Mouse (Mus musculus) testis, postnatal 10 days (tissue): ENCODE measurements around the gene Tssc4.

Experiments
- DNase-seq: peaks from one replicate; pipeline ENCODE4 v3.0.0; 2021; ENCODE audit warnings: low spot score

The Tssc4 gene

GRCm38 (mm10) chr7:143069751-143070400 lies 827 bp downstream of the Tssc4 start:
- DNase-seq: no peak

DNA sequence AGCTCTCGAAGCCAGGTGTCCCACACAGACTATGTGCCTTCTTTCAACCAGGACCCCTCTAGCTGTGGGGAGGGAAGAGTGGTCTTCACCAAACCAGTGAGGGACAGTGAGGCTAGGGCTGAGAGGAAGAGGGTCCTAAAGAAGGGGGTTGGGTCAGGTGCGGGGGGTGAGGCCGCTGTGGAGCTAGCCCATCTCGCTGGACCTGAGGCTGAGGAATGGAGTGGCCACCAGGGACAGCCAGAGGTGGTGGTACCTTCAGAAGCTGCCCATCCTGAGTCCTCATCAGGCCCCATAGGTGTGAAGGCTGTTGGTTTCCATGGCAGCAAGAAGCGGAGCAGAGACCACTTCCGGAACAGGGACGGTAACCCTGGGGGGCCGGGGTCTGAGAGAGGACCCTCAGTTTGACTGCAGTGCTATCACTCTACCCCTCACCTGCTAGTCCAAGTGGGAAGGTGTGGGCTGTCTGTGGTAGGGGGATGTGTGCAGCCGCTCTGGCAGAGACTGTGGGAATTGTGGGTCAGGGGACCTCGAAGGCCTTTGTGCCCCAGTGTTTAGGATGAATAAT lies 1.5 kb downstream of the Tssc4 start:
- no peak for DNase-seq

DNA sequence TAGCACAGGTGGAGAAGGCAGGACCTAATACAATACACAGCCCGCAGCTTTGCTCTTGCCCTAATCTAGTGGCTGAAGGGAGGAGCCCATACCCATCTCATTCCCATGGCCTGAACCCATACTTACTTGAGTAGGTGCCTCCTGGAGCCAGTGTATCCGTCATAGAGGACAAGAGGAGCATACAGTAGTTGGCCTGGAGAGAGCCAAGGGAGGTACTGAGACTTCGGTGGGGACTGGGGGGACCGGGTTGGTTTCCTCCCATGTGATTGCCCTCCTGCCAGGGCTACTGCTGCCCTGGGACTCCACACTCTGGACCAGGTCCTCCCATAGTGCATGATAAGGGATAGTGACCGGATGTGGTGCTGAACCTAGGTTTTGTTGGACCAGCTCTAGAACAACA lies 3.6 kb downstream of the Tssc4 start:
- DNase-seq: no peak

GRCm38 (mm10) chr7:143073086-143073485 lies 4.0 kb downstream of the Tssc4 start:
- peak; percentile 68 for DNase-seq

DNA sequence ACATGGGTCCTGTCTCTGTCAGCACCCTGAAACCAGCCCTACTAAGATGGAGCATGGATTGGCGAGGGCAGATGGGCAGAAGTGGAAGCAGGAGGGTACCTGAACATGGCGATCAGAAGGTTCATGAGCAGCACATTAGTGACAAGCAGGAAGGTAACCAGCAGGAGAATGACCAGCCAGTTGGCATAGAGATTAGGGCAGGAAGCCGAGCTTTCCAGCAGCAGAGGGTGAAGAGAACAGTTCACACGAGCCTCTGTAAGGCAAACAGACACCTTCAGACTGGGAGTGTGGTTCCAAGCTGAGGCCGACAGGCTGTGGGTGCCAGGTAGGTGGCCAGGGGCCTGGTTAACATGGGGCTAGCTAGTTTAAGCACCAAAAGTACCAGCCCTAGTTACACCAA lies 6.3 kb downstream of the Tssc4 start:
- DNase-seq: no peak

- no peak for DNase-seq
Measured at GRCm38 (mm10) chr7:143077351-143077750, 8.3 kb downstream of the Tssc4 start.

DNA sequence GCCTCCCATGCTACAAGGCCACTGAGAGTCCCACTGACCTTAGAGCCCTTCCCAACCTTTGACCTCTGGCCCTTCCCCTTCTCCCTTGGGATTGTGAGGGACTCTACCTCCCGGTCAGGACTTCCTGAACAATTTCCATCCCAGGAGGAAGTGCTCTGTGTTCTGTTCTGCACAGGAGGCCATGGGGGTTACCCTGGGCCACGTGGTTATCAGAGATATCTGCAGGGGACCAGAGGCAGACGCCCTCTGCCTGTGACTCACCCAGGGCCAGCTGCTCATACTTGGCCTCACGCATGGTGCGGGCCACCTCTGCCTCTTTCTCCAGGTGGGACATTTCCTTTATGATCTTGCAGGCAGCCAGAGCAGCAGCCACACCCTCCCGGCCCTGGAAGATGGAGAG lies 13.0 kb downstream of the Tssc4 start:
- no peak for DNase-seq

- no peak for DNase-seq
Measured at GRCm38 (mm10) chr7:143083708-143084107, 14.7 kb downstream of the Tssc4 start.

- DNase-seq: peak; percentile 88
Measured at GRCm38 (mm10) chr7:143086366-143086765, 17.3 kb downstream of the Tssc4 start.

- DNase-seq: peak; percentile 79
Measured at GRCm38 (mm10) chr7:143087070-143087579, 18.1 kb downstream of the Tssc4 start.

DNA sequence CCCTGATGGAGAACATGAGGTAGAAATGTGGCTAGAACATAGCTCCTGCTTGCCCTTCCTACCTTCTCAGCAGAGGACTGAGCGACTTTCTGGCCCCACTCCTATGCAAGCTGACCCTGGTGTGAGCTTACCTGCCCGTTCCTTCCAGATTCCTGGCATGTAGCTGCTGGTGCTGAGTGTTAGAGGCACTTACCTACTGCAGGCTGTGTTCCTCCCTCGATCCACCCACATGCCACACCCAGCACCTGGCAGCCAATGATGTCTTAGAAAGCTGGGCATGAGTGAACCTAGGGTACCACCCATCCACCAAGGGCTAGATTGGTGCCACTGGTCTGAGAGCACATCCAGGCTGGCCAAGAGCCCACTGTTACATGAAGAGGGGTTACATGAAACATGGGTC lies 24.8 kb downstream of the Tssc4 start:
- DNase-seq: no peak

GRCm38 (mm10) chr7:143094592-143095553 lies 25.8 kb downstream of the Tssc4 start, which contains the start of gene Trpm5:
TSS of gene Trpm5 (minus strand) at chr7:143094642.
- peak; percentile 84 for DNase-seq

DNA sequence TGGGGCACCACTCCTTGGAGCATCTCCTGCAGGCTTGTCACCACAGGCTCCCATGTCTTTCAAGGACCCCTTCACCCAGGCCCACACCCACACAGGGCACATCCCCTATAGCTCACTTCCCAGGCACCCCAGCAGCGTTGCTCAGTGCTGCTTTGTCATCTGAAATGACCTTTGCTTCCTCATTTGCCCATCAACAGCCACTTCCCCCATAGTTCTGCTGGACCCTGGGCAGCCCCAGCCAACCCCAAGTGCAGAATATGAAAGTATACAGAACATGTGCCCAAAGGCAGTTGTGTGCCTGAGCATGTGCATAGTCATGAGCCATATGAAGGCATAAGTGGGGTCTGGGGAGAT lies 26.5 kb downstream of the Tssc4 start:
- DNase-seq: no peak

DNA sequence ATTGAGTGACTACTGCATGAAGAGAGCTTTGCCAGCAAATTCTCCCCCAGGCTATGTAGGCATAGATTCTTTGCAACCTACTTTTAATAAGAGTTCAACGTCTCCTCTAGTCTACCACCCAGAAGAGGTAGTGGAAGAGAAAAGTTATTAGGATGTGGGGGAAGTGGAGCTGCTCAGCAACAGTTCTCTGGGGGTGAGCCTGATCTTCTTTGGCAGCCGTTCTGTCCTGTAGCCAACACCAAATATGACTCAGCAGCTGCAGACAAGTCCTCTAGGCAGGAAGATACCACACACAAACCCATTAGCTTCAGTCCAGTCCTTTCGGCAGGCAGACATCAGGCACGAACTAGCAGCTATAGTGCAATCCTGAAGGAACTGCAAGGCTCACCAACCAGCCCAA lies 31.7 kb downstream of the Tssc4 start:
- DNase-seq: no peak

GRCm38 (mm10) chr7:143105258-143105897 lies 36.3 kb downstream of the Tssc4 start:
- no peak for DNase-seq

DNA sequence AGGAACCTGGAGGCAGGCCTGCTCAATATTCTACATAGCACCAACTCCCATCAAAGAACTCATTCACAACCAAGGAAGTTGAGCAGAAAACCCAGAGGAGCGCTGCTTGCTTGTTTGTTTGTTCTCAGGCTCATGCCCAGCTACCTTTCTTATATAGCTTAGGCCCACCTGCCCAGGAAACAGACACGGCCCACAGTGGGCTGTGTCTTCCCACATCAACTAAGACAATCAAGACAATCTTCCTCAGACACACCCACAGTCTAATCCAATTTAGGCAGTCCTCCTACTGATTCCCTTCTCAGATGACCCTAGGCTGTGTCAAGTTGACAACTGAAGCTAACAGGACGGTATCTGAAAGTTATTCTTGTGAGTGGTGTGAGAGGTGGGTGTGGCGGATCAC lies 37.0 kb downstream of the Tssc4 start, which contains the start of gene Kcnq1:
Kcnq1 (plus strand) TSS at position 301 of the 400 bp plus-strand sequence.
- DNase-seq: no peak

DNA sequence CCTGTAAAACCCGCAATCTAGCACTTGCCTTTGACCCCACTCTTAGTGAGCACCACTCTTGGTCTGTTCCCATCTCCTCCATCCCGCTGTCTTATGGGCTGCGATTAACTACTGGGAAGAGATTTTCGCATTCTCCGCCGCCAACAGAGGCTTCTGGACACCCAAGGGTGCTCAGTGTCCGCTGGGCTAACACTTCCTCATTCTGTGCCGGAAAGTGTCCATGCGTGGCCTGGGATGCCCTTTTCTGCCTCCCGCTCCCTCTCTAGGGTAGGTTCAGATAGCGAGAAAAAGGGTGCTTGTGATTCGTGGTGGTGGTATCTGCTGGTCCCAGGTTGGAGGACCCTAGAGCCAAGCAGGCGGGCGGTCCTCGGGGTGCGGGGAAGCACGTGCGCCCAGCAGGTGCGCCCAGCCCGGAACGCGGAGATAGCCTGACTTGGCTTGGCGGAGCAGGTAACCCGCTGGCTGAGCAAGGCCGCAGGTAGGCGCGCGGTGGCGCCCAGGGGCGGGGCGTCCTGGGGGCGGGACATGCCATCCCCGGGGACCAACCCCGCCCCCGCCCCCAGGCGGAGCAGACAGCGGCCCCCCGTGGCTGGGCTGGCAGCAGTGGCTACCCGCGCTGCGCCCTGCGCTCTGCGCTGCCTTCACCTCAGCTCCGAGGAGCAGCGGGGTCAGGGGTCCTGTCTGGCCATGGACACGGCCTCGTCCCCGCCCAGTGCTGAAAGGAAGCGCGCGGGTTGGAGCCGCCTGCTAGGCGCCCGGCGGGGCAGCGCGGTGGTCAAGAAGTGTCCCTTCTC lies 37.8 kb downstream of the Tssc4 start:
- peak; percentile 63 for DNase-seq

GRCm38 (mm10) chr7:143108200-143108599 lies 39.2 kb downstream of the Tssc4 start:
- no peak for DNase-seq

DNA sequence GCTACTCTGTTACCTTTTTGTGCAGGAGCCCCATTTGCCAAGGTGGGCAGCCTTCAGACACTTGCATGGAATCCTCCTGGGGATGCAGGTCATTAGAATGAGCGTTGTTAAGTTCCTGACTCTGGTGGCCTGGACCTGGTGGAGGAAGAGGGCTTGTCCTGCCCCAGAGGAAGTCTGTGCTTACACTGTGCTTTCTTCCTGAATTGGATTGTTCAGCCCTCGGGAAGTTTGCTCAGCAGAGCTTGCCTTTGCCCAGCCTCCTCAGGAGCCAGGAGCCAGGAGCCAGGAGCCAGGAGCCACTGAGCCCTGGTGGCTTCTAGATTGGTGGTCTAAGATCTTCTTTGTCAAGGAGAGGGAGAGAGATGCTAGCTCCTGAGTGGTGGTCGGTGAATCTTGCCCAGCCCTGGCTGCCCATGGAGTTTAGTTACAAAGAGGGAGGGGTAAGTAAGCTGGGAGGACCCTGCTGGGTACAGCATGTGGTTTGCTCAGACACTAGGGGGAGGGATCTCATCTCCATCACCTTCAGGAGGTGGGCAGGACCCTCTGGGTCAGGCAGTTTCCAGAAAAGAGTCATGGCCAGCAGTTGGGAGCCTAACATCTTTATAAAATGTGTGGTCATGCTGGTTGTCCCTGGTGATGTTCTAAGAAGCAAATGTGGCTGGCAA lies 40.1 kb downstream of the Tssc4 start:
- no peak for DNase-seq

GRCm38 (mm10) chr7:143109696-143110095 lies 40.6 kb downstream of the Tssc4 start:
- DNase-seq: no peak

DNA sequence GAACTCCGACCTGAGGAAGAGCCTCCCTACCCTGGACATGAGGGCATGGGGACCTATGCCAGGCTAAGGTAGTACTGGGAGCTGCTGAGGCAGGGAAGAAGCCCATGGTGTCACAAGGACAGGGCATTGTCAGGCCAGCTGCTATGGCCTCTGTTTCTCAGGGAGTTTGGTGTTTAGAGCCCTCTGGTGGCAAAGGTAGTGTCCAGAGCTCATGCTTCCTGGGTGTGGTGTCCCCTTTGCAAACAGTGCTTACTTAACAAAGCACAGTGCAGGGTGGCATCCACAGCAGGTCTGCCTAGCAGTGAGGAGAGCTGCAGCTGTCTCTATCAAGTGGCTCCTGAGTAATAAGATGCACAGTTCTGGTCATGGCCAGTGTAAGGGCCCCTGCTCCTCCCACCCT lies 41.8 kb downstream of the Tssc4 start:
- no peak for DNase-seq
